Mouse (Mus musculus): ENCODE measurements around the gene Fras1.

GRCm38 (mm10) chr5:96799969-96800368 is 426.2 kb downstream of the Fras1 start:
- TF ChIP-seq POLR2A (IDR thresholded peaks at IDR 0.05; ENCODE audit: borderline replicate concordance, low read depth, low read length) (no peak), CTCF (IDR thresholded peaks at IDR 0.05; ENCODE audit: low read depth, low read length) (no peak)
